Mouse (Mus musculus) heart, postnatal 0 days (tissue): ENCODE data around the gene Tars2.

Experiments
- CTCF ChIP-seq: IDR thresholded peaks from 2 replicates; pipeline ENCODE4 v1.5.1; 2016; ENCODE audit warnings: antibody characterized with exemption, control low read depth, low read depth
- EP300 ChIP-seq: IDR thresholded peaks from 2 replicates; pipeline ENCODE4 v1.6.1; 2016; ENCODE audit warnings: antibody characterized with exemption, low read depth

DNA sequence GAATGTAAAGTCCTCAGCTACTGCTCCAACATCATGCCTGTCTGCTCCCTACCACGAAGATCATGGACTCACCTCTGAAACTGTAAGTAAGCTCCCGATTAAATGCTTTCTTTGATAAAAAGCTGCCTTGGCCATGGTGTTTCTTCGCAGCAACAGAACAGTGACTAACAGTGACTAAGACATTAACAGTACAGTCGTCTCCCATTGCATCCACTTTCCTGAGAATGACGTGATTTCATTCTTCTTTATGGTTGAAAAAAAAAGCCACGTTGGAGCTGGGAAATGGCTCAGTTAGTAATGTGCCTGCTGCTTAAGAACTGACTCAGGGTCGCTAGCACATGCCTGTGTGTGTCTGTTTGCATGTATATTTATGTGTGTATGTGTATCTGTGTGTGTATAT lies 34.1 kb downstream of the Tars2 start:
- no peak for TF ChIP-seq CTCF
- no peak for TF ChIP-seq EP300
